Mouse (Mus musculus) CH12.LX (cell line): ENCODE measurements around the gene Cdk9. TPM values are rescaled to one million over a fixed set of nuclear protein-coding genes. Genes with fewer than 3 reads are reported as not detected.

Experiments used
- DNase-seq: peaks from one replicate; pipeline ENCODE4 v3.0.0-alpha.2; 2013; ENCODE audit errors: extremely low read depth
- H3K27ac ChIP-seq: 2 replicates; pipeline ENCODE4 v1.5.1; 2012; ENCODE audit warnings: low read depth, mild to moderate bottlenecking, control low read depth, moderate library complexity; ENCODE audit not compliant: insufficient read depth
- H3K27me3 ChIP-seq: replicated peaks from 2 replicates; pipeline ENCODE3; 2012; ENCODE audit warnings: inconsistent platforms
- H3K36me3 ChIP-seq, 2 experiments: replicated peaks in 1 of 2; 2 replicates each; pipeline versions ENCODE3 to v1.6.1; 2012; ENCODE audit warnings: inconsistent platforms in 1 of 2, low read length in 1 of 2, mild to moderate bottlenecking in 1 of 2, mixed read lengths in 1 of 2, moderate library complexity in 1 of 2; ENCODE audit not compliant: control insufficient read depth in 1 of 2, insufficient read depth in 1 of 2
- H3K4me1 ChIP-seq, 2 experiments: 2 replicates each; pipeline ENCODE4 v1.6.1; 2012; ENCODE audit warnings: inconsistent platforms in 1 of 2, moderate library complexity in 1 of 2; ENCODE audit not compliant: insufficient read depth in 2 of 2, control insufficient read depth in 1 of 2
- H3K4me2 ChIP-seq: 2 replicates; pipeline ENCODE4 v1.6.1; 2012; ENCODE audit warnings: low read depth, mild to moderate bottlenecking, control low read depth; ENCODE audit not compliant: poor library complexity, insufficient read depth, severe bottlenecking
- H3K4me3 ChIP-seq, 3 experiments: fragments of 150-350 bp in 1 of 3; sonication (generic) in 1 of 3; replicated peaks in 1 of 3; 2 replicates each; pipeline versions ENCODE3 to v1.5.1; 2011 to 2012; ENCODE audit warnings: low read depth in 2 of 3, low read length in 2 of 3, mild to moderate bottlenecking in 2 of 3, moderate library complexity in 2 of 3, control low read depth in 1 of 3, improper control_type of control experiment in 1 of 3, inconsistent platforms in 1 of 3, mixed read lengths in 1 of 3; ENCODE audit not compliant: poor library complexity in 1 of 3
- H3K79me2 ChIP-seq: replicated peaks from 2 replicates; pipeline ENCODE4 v1.6.1; 2012; ENCODE audit warnings: mild to moderate bottlenecking, moderate library complexity; ENCODE audit not compliant: control insufficient read depth, poor library complexity, insufficient read depth, severe bottlenecking; ENCODE audit errors: extremely low read depth
- H3K9ac ChIP-seq: 2 replicates; pipeline ENCODE4 v1.6.1; 2012; ENCODE audit warnings: low read depth, mild to moderate bottlenecking, control low read depth, moderate library complexity; ENCODE audit not compliant: insufficient read depth
- H3K9me3 ChIP-seq: replicated peaks from 2 replicates; pipeline ENCODE3; 2012; ENCODE audit warnings: low read length, inconsistent platforms, mixed read lengths
- CTCF ChIP-seq, 2 experiments: IDR thresholded peaks in 1 of 2; conservative IDR thresholded peaks in 1 of 2; 2 replicates each; pipeline ENCODE4 v1.5.1; 2011 to 2012; ENCODE audit warnings: low read depth in 2 of 2, low read length in 2 of 2, improper control_type of control experiment in 1 of 2, inconsistent platforms in 1 of 2, mild to moderate bottlenecking in 1 of 2, moderate library complexity in 1 of 2
- EP300 ChIP-seq: IDR thresholded peaks from 2 replicates; pipeline ENCODE4 v1.6.1; 2011; ENCODE audit warnings: low read length, improper control_type of control experiment
- ETS1 ChIP-seq: conservative IDR thresholded peaks from 2 replicates; pipeline ENCODE4 v1.6.1; 2012; ENCODE audit warnings: low read depth, mild to moderate bottlenecking, inconsistent platforms, low read length, improper control_type of control experiment, moderate library complexity
- GABPA ChIP-seq: IDR thresholded peaks from 2 replicates; pipeline ENCODE4 v1.6.1; 2012; ENCODE audit warnings: low read depth, low read length, improper control_type of control experiment, inconsistent platforms; ENCODE audit not compliant: insufficient replicate concordance
- HCFC1 ChIP-seq: IDR thresholded peaks from 2 replicates; pipeline ENCODE4 v1.6.1; 2012; ENCODE audit warnings: low read depth, mild to moderate bottlenecking, inconsistent platforms, low read length, improper control_type of control experiment
- JUN ChIP-seq: IDR thresholded peaks from 2 replicates; pipeline ENCODE4 v1.6.1; 2011; ENCODE audit warnings: low read depth, mild to moderate bottlenecking, low read length, improper control_type of control experiment, moderate library complexity; ENCODE audit not compliant: insufficient read depth
- KAT2A ChIP-seq: IDR thresholded peaks from 2 replicates; pipeline ENCODE4 v1.6.1; 2012; ENCODE audit warnings: low read length, improper control_type of control experiment, inconsistent platforms; ENCODE audit not compliant: insufficient replicate concordance
- MAX ChIP-seq: IDR thresholded peaks from 2 replicates; pipeline ENCODE4 v1.6.1; 2011; ENCODE audit warnings: low read length, improper control_type of control experiment
- MAZ ChIP-seq: IDR thresholded peaks from 2 replicates; pipeline ENCODE4 v1.6.1; 2012; ENCODE audit warnings: low read depth, mild to moderate bottlenecking, inconsistent platforms, low read length, improper control_type of control experiment, moderate library complexity
- MEF2A ChIP-seq: IDR thresholded peaks from 2 replicates; pipeline ENCODE4 v1.6.1; 2014; ENCODE audit warnings: low read depth, mild to moderate bottlenecking, inconsistent platforms, low read length, improper control_type of control experiment, borderline replicate concordance
- MXI1 ChIP-seq: IDR thresholded peaks from 2 replicates; pipeline ENCODE4 v1.6.1; 2011; ENCODE audit warnings: mild to moderate bottlenecking, low read depth, low read length, improper control_type of control experiment
- MYC ChIP-seq: IDR thresholded peaks from 2 replicates; pipeline ENCODE4 v1.6.1; 2011; ENCODE audit warnings: low read depth, mild to moderate bottlenecking, improper control_type of control experiment, low read length
- POLR2A ChIP-seq: IDR thresholded peaks from 2 replicates; pipeline ENCODE4 v1.6.1; 2011; ENCODE audit warnings: low read depth, mild to moderate bottlenecking, improper control_type of control experiment, low read length
- RAD21 ChIP-seq: IDR thresholded peaks from 2 replicates; pipeline ENCODE4 v1.6.1; 2011; ENCODE audit warnings: low read depth, mild to moderate bottlenecking, low read length, improper control_type of control experiment, moderate library complexity
- RCOR1 ChIP-seq: conservative IDR thresholded peaks from 2 replicates; pipeline ENCODE4 v1.6.1; 2012; ENCODE audit warnings: low read depth, mild to moderate bottlenecking, inconsistent platforms, low read length, improper control_type of control experiment
- SIN3A ChIP-seq: IDR thresholded peaks from 2 replicates; pipeline ENCODE4 v1.6.1; 2012; ENCODE audit warnings: low read length, improper control_type of control experiment, inconsistent platforms
- SMC3 ChIP-seq: IDR thresholded peaks from 2 replicates; pipeline ENCODE4 v1.6.1; 2011; ENCODE audit warnings: low read depth, low read length, improper control_type of control experiment
- UBTF ChIP-seq: IDR thresholded peaks from 2 replicates; pipeline ENCODE4 v1.6.1; 2012; ENCODE audit warnings: low read depth, mild to moderate bottlenecking, inconsistent platforms, low read length, improper control_type of control experiment, moderate library complexity
- USF1 ChIP-seq: IDR thresholded peaks from 2 replicates; pipeline ENCODE4 v1.6.1; 2014; ENCODE audit warnings: low read depth, mild to moderate bottlenecking, inconsistent platforms, low read length, improper control_type of control experiment
- USF2 ChIP-seq: conservative IDR thresholded peaks from 2 replicates; pipeline ENCODE4 v1.6.1; 2011; ENCODE audit warnings: low read depth, low read length, improper control_type of control experiment
- ZC3H11A ChIP-seq: IDR thresholded peaks from 2 replicates; pipeline ENCODE4 v1.6.1; 2012; ENCODE audit warnings: low read depth, mild to moderate bottlenecking, inconsistent platforms, low read length, improper control_type of control experiment
- ZKSCAN1 ChIP-seq: IDR thresholded peaks from 2 replicates; pipeline ENCODE4 v1.6.1; 2012; ENCODE audit warnings: low read depth, inconsistent platforms, low read length, improper control_type of control experiment, borderline replicate concordance
- ZMIZ1 ChIP-seq: IDR thresholded peaks from 2 replicates; pipeline ENCODE4 v1.6.1; 2012; ENCODE audit warnings: low read depth, mild to moderate bottlenecking, inconsistent platforms, low read length, improper control_type of control experiment
- dilution Hi-C: fragments of 300-500 bp; cut with MboI; formaldehyde crosslinking; loops from 2 replicates; pipeline ENCODE4 v1.14.3; 2020; ENCODE audit warnings: low sequenced_read_pairs; ENCODE audit not compliant: extremely low pct_unique_long_range_greater_than_20kb, extremely low pct_ligation_motif_present
- in situ Hi-C: fragments of 300-500 bp; cut with MboI; formaldehyde crosslinking; loops from 3 replicates; pipeline ENCODE4 v1.14.3; 2019; ENCODE audit warnings: low sequenced_read_pairs, low pct_ligation_motif_present, low pct_unique_long_range_greater_than_20kb, mixed read lengths
- polyA plus RNA-seq: library from polyadenylated mRNA; unstranded; fragments of >175 nt; gene quantifications from 2 replicates; pipeline ENCODE4 v1.2.1, GENCODE M21; 2012; ENCODE audit warnings: low read depth; ENCODE audit not compliant: insufficient read length
- total RNA-seq, 2 experiments: library from RNA; depleted of rRNA; stranded (reverse); fragments of 300-350 nt in 1 of 2; fragments of >200 nt in 1 of 2; gene quantifications; 2 replicates each; pipeline ENCODE4 v1.2.3; 2012 to 2014

Cdk9 gene
- total and polyA plus RNA-seq, 3 experiments = 41.7 to 136 (median 73.7) TPM

GRCm38 (mm10) chr2:32676821-32677220 lies 36.1 kb downstream of the Cdk9 start:
- dilution Hi-C loops = no loop called here
- Histone ChIP-seq H3K4me1 (peaks cover 11% of the 10 kb centered on the region in 2 experiments), H3K27me3 (no peaks in the 10 kb centered on the region), H3K9ac (no peak overlapping the region), H3K79me2 (no peaks in the 10 kb centered on the region), H3K36me3 (peaks cover 0 to 20% of the 10 kb centered on the region in 2 experiments), H3K9me3 (peaks cover 5% of the 10 kb centered on the region), H3K27ac (no peak overlapping the region), H3K4me3 (no peak overlapping the region), H3K4me2 (no peak overlapping the region)
- in situ Hi-C loops = no loop called here
- DNase-seq = no peak
- TF ChIP-seq CTCF (conservative IDR thresholded peaks at IDR 0.05 in 1 of 2, IDR thresholded peaks at IDR 0.05 in 1 of 2; ENCODE audit: low read depth in 2 of 2, low read length in 2 of 2) = peak in 1 of 2 experiments; percentile 40; a peak in 1 of 4 replicates
- no peak for TF ChIP-seq RCOR1
- TF ChIP-seq ZKSCAN1 = no peak
- TF ChIP-seq EP300 = no peak
- TF ChIP-seq SMC3 = peak; percentile 22; the same call in 1 of the 2 replicates
- TF ChIP-seq RAD21 = peak; percentile 12

- Histone ChIP-seq H3K79me2 (no peaks in the 10 kb centered on the region), H3K27me3 (no peaks in the 10 kb centered on the region), H3K36me3 (peaks cover 0 to 5% of the 10 kb centered on the region in 2 experiments), H3K4me1 (peaks cover 11% of the 10 kb centered on the region in 2 experiments), H3K4me3 (no peak overlapping the region), H3K9ac (no peak overlapping the region), H3K27ac (no peak overlapping the region), H3K4me2 (no peak overlapping the region), H3K9me3 (peaks cover 5% of the 10 kb centered on the region)
- dilution Hi-C loops (no loop called here), in situ Hi-C loops (loop anchor here (5.0 kb wide), 1 partner anchor 41 kb away; no protein-coding TSS in a partner anchor)
- TF ChIP-seq ZMIZ1 (no peak), ETS1 (no peak), USF2 (no peak), SIN3A (no peak), MYC (no peak), HCFC1 (no peak), ZC3H11A (no peak), GABPA (no peak), MEF2A (no peak), UBTF (no peak), USF1 (no peak), JUN (no peak), RAD21 (no peak), POLR2A (no peak), KAT2A (no peak), MAZ (no peak), RCOR1 (no peak), MXI1 (no peak), MAX (no peak), EP300 (no peak)
- DNase-seq = peak; percentile 10
Measured at GRCm38 (mm10) chr2:32673176-32673917, 39.5 kb downstream of the Cdk9 start.
